Mouse (Mus musculus) heart, adult 2 months (tissue): ENCODE measurements around the gene Nutf2. TPM values are rescaled to one million over a fixed set of nuclear protein-coding genes. Genes with fewer than 3 reads are reported as not detected.

Experiments
- DNase-seq, 2 experiments: peaks; one replicate each; pipeline ENCODE4 v3.0.0; 2021
- H3K27ac ChIP-seq: fragments of 200-600 bp; 2 replicates; pipeline ENCODE4 v1.8.1; 2022
- H3K27me3 ChIP-seq: fragments of 200-500 bp; 2 replicates; pipeline ENCODE4 v1.6.1; 2012; ENCODE audit warnings: mild to moderate bottlenecking, low read length, inconsistent platforms, mixed read lengths; ENCODE audit not compliant: control insufficient read depth, insufficient read depth
- H3K36me3 ChIP-seq: fragments of 200-500 bp; 2 replicates; pipeline ENCODE4 v1.6.1; 2012; ENCODE audit warnings: low read length, inconsistent platforms; ENCODE audit not compliant: control insufficient read depth, insufficient read depth
- H3K4me1 ChIP-seq: fragments of 200-500 bp; 2 replicates; pipeline ENCODE4 v1.6.1; 2011; ENCODE audit warnings: low read length; ENCODE audit not compliant: control insufficient read depth, insufficient read depth
- H3K4me3 ChIP-seq: fragments of 200-600 bp; 2 replicates; pipeline ENCODE4 v1.8.1; 2022
- H3K79me2 ChIP-seq: fragments of 200-500 bp; replicated peaks from 2 replicates; pipeline ENCODE4 v1.6.1; 2012; ENCODE audit warnings: mild to moderate bottlenecking, inconsistent platforms, low read length, moderate library complexity, mixed read lengths; ENCODE audit not compliant: control insufficient read depth, insufficient read depth
- H3K9ac ChIP-seq: fragments of 200-500 bp; 2 replicates; pipeline ENCODE4 v1.6.1; 2012; ENCODE audit warnings: low read depth, mild to moderate bottlenecking, control low read depth, inconsistent platforms, low read length, mixed read lengths
- CTCF ChIP-seq: fragments of 200-600 bp; IDR thresholded peaks from 2 replicates; pipeline ENCODE4 v1.8.1; 2022; ENCODE audit warnings: antibody characterized with exemption, mild to moderate bottlenecking, moderate library complexity
- EP300 ChIP-seq: fragments of 200-500 bp; IDR thresholded peaks from 2 replicates; pipeline ENCODE4 v1.6.1; 2011; ENCODE audit warnings: low read depth, low read length, control low read depth; ENCODE audit not compliant: insufficient read depth
- POLR2A ChIP-seq: fragments of 200-500 bp; IDR thresholded peaks from 2 replicates; pipeline ENCODE4 v1.6.1; 2011; ENCODE audit warnings: mild to moderate bottlenecking, low read depth, low read length, control low read depth; ENCODE audit not compliant: insufficient read depth
- WGBS: fragments of 180-500 bp; shearing (Covaris S2); methylation state at CpG from one replicate; pipeline ENCODE4 v1.1.7; 2018; 5-methylcytosine and 5-hydroxymethylcytosine counted together
- intact Hi-C: fragments of 180-260 bp; cut with DNase I; formaldehyde crosslinking; loops from one replicate; pipeline ENCODE4 v1.15.1; 2025
- polyA plus RNA-seq: library from polyadenylated mRNA; depleted of rRNA; stranded (reverse); fragments of >200 nt; gene quantifications from 2 replicates; pipeline ENCODE4 v1.2.3, GENCODE M21; 2012; rRNA removed
- total RNA-seq, 2 experiments: library from RNA; stranded (reverse); gene quantifications; 2 replicates each; pipeline ENCODE4 v1.2.3; 2021

The Nutf2 gene
- total and polyA plus RNA-seq, 3 experiments: 35.5 to 56.1 (median 39.8) TPM

DNA sequence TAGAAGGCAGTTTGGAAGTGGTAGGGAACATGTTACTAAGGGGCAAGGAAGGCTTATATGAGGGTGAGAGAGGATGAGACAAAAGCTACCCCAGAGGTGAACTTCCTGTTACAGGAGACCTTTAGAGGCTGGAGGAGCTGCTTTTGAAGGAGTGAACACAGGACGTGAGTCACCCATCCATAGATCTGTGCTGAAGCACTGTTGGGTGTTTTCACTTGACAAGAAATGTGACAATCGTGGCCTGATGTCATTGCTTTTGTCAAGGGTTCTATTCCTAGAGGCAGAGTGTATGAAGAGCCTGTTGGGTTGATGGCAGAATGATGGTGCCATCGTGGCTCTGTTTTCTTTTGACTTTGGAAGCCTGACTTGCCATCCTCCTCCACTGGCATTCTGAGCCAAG is 59.0 kb downstream of the Nutf2 start:
- H3K36me3 ChIP-seq: no peaks in the 10 kb centered on the region
- no peak overlapping the region for H3K4me3 ChIP-seq
- DNase-seq: no peak
- no peak overlapping the region for H3K9ac ChIP-seq
- H3K79me2 ChIP-seq: peaks cover 6% of the 10 kb centered on the region; the same call in 1 of the 2 replicates
- no peak for TF ChIP-seq POLR2A
- no peak for TF ChIP-seq CTCF
- TF ChIP-seq EP300: no peak
- H3K27ac ChIP-seq: no peak overlapping the region
- intact Hi-C loops: no loop called here
- 47% methylated on average over 3 of the region's 3 CpGs for WGBS
- no peaks in the 10 kb centered on the region; the same call in none of the 2 replicates for H3K4me1 ChIP-seq
- no peaks in the 10 kb centered on the region for H3K27me3 ChIP-seq

DNA sequence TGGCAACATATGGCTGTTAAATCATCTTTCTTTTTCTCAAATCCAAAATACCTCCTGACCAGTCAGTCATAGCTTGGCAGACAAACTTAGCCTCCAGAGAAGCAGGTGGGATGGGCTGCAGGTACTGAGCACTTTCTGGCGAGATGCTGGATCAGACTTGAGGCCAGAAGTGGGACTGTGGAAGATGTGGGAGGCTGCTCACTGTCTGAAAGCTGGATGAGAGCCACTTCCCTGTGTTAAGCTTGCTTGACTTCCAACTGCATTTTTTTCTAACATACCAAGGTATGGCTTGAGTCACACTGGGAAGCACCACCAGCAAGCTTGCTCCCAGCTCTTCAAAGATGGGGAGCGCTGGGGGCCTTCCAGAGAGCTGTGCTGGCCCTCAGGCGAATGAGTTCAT is 64.7 kb downstream of the Nutf2 start:
- DNase-seq: no peak
- H3K27me3 ChIP-seq: no peaks in the 10 kb centered on the region
- H3K9ac ChIP-seq: no peak overlapping the region
- H3K27ac ChIP-seq: no peak overlapping the region
- H3K79me2 ChIP-seq: no peaks in the 10 kb centered on the region; the same call in 1 of the 2 replicates
- no peak overlapping the region for H3K4me3 ChIP-seq
- WGBS: 73% methylated on average over 3 of the region's 3 CpGs
- no peaks in the 10 kb centered on the region; the same call in 1 of the 2 replicates for H3K4me1 ChIP-seq
- TF ChIP-seq CTCF: no peak
- no peak for TF ChIP-seq EP300
- no peak for TF ChIP-seq POLR2A
- intact Hi-C loops: no loop called here
- no peaks in the 10 kb centered on the region for H3K36me3 ChIP-seq

Other genes with a start within 250 kb of the Nutf2 start
- 10 to 100 TPM; 41.4 to 41.9 TPM for gene Ctcf, start 224.0 kb upstream of the Nutf2 start, total RNA-seq
- gene Ctcf, start 224.0 kb upstream of the Nutf2 start, polyA plus RNA-seq: 9.3 and 13.6 TPM in 2 replicates
- gene Agrp, start 223.2 kb upstream of the Nutf2 start, total RNA-seq: not detected
- 0.31 TPM in 1 of 2 replicates, not detected in the other for gene Agrp, start 223.2 kb upstream of the Nutf2 start, polyA plus RNA-seq
- under 1 TPM; 0.16 to 0.25 TPM for gene Carmil2, start 174.3 kb upstream of the Nutf2 start, total RNA-seq
- gene Carmil2, start 174.3 kb upstream of the Nutf2 start, polyA plus RNA-seq: 0.29 and 1.4 TPM in 2 replicates
- 10 to 100 TPM in 1 of 2 experiments, 1 to 10 TPM in 1; 10.0 to 11.1 TPM for gene Acd, start 159.5 kb upstream of the Nutf2 start, total RNA-seq
- gene Acd, start 159.5 kb upstream of the Nutf2 start, polyA plus RNA-seq: 19.7 and 22.3 TPM in 2 replicates
- gene Pard6a, start 159.4 kb upstream of the Nutf2 start, total RNA-seq: 1 to 10 TPM; 5.5 to 6.8 TPM
- gene Pard6a, start 159.4 kb upstream of the Nutf2 start, polyA plus RNA-seq: 12.0 and 18.6 TPM in 2 replicates
- not detected for gene 4933405L10Rik, start 152.9 kb upstream of the Nutf2 start, total RNA-seq
- gene 4933405L10Rik, start 152.9 kb upstream of the Nutf2 start, polyA plus RNA-seq: not detected in 2 replicates
- 1 to 10 TPM; 1.4 to 1.9 TPM for gene Enkd1, start 152.4 kb upstream of the Nutf2 start, total RNA-seq
- 2.0 and 2.2 TPM in 2 replicates for gene Enkd1, start 152.4 kb upstream of the Nutf2 start, polyA plus RNA-seq
- gene Gfod2, start 101.9 kb upstream of the Nutf2 start, total RNA-seq: 1 to 10 TPM; 3.7 TPM
- 2.3 and 3.0 TPM in 2 replicates for gene Gfod2, start 101.9 kb upstream of the Nutf2 start, polyA plus RNA-seq
- gene Ranbp10, start 33.2 kb upstream of the Nutf2 start, total RNA-seq: 10 to 100 TPM; 18.0 to 18.5 TPM
- 20.0 and 22.3 TPM in 2 replicates for gene Ranbp10, start 33.2 kb upstream of the Nutf2 start, polyA plus RNA-seq
- gene Tsnaxip1, start 32.8 kb upstream of the Nutf2 start, total RNA-seq: not detected
- 0.20 TPM in 1 of 2 replicates, not detected in the other for gene Tsnaxip1, start 32.8 kb upstream of the Nutf2 start, polyA plus RNA-seq
- gene Cenpt, start 7.3 kb upstream of the Nutf2 start, total RNA-seq: 1 to 10 TPM; 2.3 to 2.7 TPM
- gene Cenpt, start 7.3 kb upstream of the Nutf2 start, polyA plus RNA-seq: 6.0 and 6.4 TPM in 2 replicates
- gene Thap11, start 5.4 kb upstream of the Nutf2 start, total RNA-seq: 10 to 100 TPM; 26.8 to 30.1 TPM
- 33.0 and 42.2 TPM in 2 replicates for gene Thap11, start 5.4 kb upstream of the Nutf2 start, polyA plus RNA-seq
- gene Edc4, start 20.3 kb downstream of the Nutf2 start, total RNA-seq: 10 to 100 TPM; 23.2 to 25.4 TPM
- 42.4 and 47.6 TPM in 2 replicates for gene Edc4, start 20.3 kb downstream of the Nutf2 start, polyA plus RNA-seq
- under 1 TPM; 0.41 to 0.57 TPM for gene Nrn1l, start 33.0 kb downstream of the Nutf2 start, total RNA-seq
- gene Nrn1l, start 33.0 kb downstream of the Nutf2 start, polyA plus RNA-seq: 1.0 and 1.6 TPM in 2 replicates
- gene Pskh1, start 39.9 kb downstream of the Nutf2 start, total RNA-seq: 10 to 100 TPM; 16.5 to 20.8 TPM
- 28.7 and 39.7 TPM in 2 replicates for gene Pskh1, start 39.9 kb downstream of the Nutf2 start, polyA plus RNA-seq
- under 1 TPM in 1 of 2 experiments, not detected in 1; 0.32 TPM for gene Ctrl, start 73.3 kb downstream of the Nutf2 start, total RNA-seq
- 0.88 and 1.9 TPM in 2 replicates for gene Ctrl, start 73.3 kb downstream of the Nutf2 start, polyA plus RNA-seq
- gene Psmb10, start 77.9 kb downstream of the Nutf2 start, total RNA-seq: 10 to 100 TPM; 58.1 to 68.1 TPM
- 95.9 and 96.5 TPM in 2 replicates for gene Psmb10, start 77.9 kb downstream of the Nutf2 start, polyA plus RNA-seq
- under 1 TPM; 0.70 to 0.84 TPM for gene Lcat, start 82.8 kb downstream of the Nutf2 start, total RNA-seq
- 3.9 and 4.1 TPM in 2 replicates for gene Lcat, start 82.8 kb downstream of the Nutf2 start, polyA plus RNA-seq
- gene Slc12a4, start 105.5 kb downstream of the Nutf2 start, total RNA-seq: 10 to 100 TPM; 35.0 to 38.1 TPM
- gene Slc12a4, start 105.5 kb downstream of the Nutf2 start, polyA plus RNA-seq: 54.6 and 73.4 TPM in 2 replicates
- gene Dpep3, start 118.8 kb downstream of the Nutf2 start, total RNA-seq: not detected
- gene Dpep3, start 118.8 kb downstream of the Nutf2 start, polyA plus RNA-seq: 0.23 and 0.26 TPM in 2 replicates
- gene Dus2, start 130.8 kb downstream of the Nutf2 start, total RNA-seq: 1 to 10 TPM; 9.1 to 9.4 TPM
- gene Dus2, start 130.8 kb downstream of the Nutf2 start, polyA plus RNA-seq: 7.8 and 11.9 TPM in 2 replicates
- not detected for gene Dpep2nb, start 145.4 kb downstream of the Nutf2 start, total RNA-seq
- not detected in 2 replicates for gene Dpep2nb, start 145.4 kb downstream of the Nutf2 start, polyA plus RNA-seq
- 10 to 100 TPM in 1 of 2 experiments, 1 to 10 TPM in 1; 9.2 to 10.0 TPM for gene Ddx28, start 151.3 kb downstream of the Nutf2 start, total RNA-seq
- 5.7 and 6.3 TPM in 2 replicates for gene Ddx28, start 151.3 kb downstream of the Nutf2 start, polyA plus RNA-seq
- gene Nfatc3, start 198.3 kb downstream of the Nutf2 start, total RNA-seq: 10 to 100 TPM; 18.9 to 19.2 TPM
- 12.2 and 21.8 TPM in 2 replicates for gene Nfatc3, start 198.3 kb downstream of the Nutf2 start, polyA plus RNA-seq